Mouse (Mus musculus) thymus, adult 2 months (tissue): ENCODE data around the gene Fndc11.

Experiments
- CTCF ChIP-seq: fragments of 200-500 bp; IDR thresholded peaks from 2 replicates; pipeline ENCODE4 v1.5.1; 2012; ENCODE audit warnings: mild to moderate bottlenecking, control low read depth, low read length, moderate library complexity, borderline replicate concordance; ENCODE audit not compliant: control insufficient read depth, poor library complexity, insufficient read depth; ENCODE audit errors: extremely low read depth
- POLR2A ChIP-seq: fragments of 200-500 bp; IDR thresholded peaks from 2 replicates; pipeline ENCODE4 v1.6.1; 2012; ENCODE audit warnings: mild to moderate bottlenecking, low read length, control low read depth, moderate library complexity; ENCODE audit not compliant: control insufficient read depth, poor library complexity, insufficient read depth; ENCODE audit errors: extremely low read depth

DNA sequence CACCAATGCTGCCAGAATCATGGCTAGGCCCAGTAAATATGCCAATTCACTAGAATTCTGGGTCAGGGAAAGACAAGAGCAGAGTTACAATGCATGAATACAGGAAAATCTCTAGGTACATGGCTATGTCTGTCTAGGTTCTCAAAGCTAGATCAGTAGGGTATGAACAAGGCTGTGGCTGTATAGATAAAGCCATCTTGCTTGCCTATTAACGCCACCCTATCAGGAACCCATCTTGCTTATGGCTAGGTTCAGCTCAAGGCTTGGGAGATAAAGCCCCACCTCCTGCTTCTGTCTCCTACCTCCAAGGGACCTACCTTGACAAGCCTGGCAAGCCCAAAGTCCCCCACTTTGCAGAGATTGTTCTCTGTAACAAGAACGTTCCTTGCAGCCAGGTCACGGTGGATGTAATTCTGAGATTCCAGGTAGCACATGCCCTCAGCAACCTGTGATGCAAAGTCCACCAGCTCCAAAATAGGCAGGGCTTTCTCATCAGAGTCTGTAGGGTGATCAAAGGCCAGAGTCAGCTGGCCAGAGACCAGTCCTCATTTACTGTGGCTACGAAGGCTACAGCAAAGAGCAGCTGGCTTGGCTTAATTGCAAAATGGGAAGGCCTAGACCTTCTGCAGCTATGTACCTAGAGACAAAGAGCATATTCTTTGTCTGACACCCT lies 23.0 kb upstream of the Fndc11 start:
- TF ChIP-seq POLR2A (no peak), CTCF (no peak)
